Mouse (Mus musculus): ENCODE data around the gene Fam131a.
"Not testable (repeated sequence)": the region's sequence is repeated elsewhere in the genome, so short reads cannot be mapped to it uniquely, and the experiment has no call there.

Gene Fam131a

GRCm38 (mm10) chr16:20693111-20693701 lies at the start of gene Fam131a:
TSS of gene Fam131a (plus strand) at chr16:20693241.
- DNase-seq (ENCODE audit: extremely low spot score, low spot score): peak; percentile 95

- DNase-seq (ENCODE audit: extremely low spot score, low spot score): no peak
Measured at GRCm38 (mm10) chr16:20643911-20644310, 49.1 kb upstream of the Fam131a start.

- DNase-seq (ENCODE audit: extremely low spot score, low spot score): peak; percentile 98
Measured at GRCm38 (mm10) chr16:20651076-20651946, 41.7 kb upstream of the Fam131a start, which contains the start of gene Psmd2. TSS of gene Psmd2 (plus strand) at chr16:20651652.

GRCm38 (mm10) chr16:20651947-20652310 lies 41.1 kb upstream of the Fam131a start:
- no peak for DNase-seq (ENCODE audit: extremely low spot score, low spot score)

- DNase-seq (ENCODE audit: extremely low spot score, low spot score): no peak
Measured at GRCm38 (mm10) chr16:20653315-20653714, 39.7 kb upstream of the Fam131a start.

GRCm38 (mm10) chr16:20657661-20658060 lies 35.4 kb upstream of the Fam131a start:
- DNase-seq (ENCODE audit: extremely low spot score, low spot score): no peak

- DNase-seq (ENCODE audit: extremely low spot score, low spot score): not testable (repeated sequence)
Measured at GRCm38 (mm10) chr16:20668013-20668412, 25.0 kb upstream of the Fam131a start, which contains the start of gene Eif4g1. TSS of gene Eif4g1 (plus strand) at chr16:20668313.

GRCm38 (mm10) chr16:20670291-20670690 lies 22.8 kb upstream of the Fam131a start:
- DNase-seq (ENCODE audit: extremely low spot score, low spot score): no peak

- peak; percentile 24 for DNase-seq (ENCODE audit: extremely low spot score, low spot score)
Measured at GRCm38 (mm10) chr16:20671886-20672285, 21.2 kb upstream of the Fam131a start.

GRCm38 (mm10) chr16:20672500-20672902 lies 20.5 kb upstream of the Fam131a start:
- peak; percentile 95 for DNase-seq (ENCODE audit: extremely low spot score, low spot score)

GRCm38 (mm10) chr16:20672965-20673705 lies 19.9 kb upstream of the Fam131a start:
- DNase-seq (ENCODE audit: extremely low spot score, low spot score): no peak

GRCm38 (mm10) chr16:20673706-20674303 lies 19.2 kb upstream of the Fam131a start:
- DNase-seq (ENCODE audit: extremely low spot score, low spot score): peak; percentile 34

- DNase-seq (ENCODE audit: extremely low spot score, low spot score): no peak
Measured at GRCm38 (mm10) chr16:20675213-20675612, 17.8 kb upstream of the Fam131a start.

GRCm38 (mm10) chr16:20676702-20677101 lies 16.3 kb upstream of the Fam131a start:
- no peak for DNase-seq (ENCODE audit: extremely low spot score, low spot score)

- DNase-seq (ENCODE audit: extremely low spot score, low spot score): no peak
Measured at GRCm38 (mm10) chr16:20677380-20677779, 15.7 kb upstream of the Fam131a start.

GRCm38 (mm10) chr16:20677974-20678675 lies 14.9 kb upstream of the Fam131a start:
- no peak for DNase-seq (ENCODE audit: extremely low spot score, low spot score)

GRCm38 (mm10) chr16:20690774-20691173 lies 2.3 kb upstream of the Fam131a start:
- DNase-seq (ENCODE audit: extremely low spot score, low spot score): no peak

- no peak for DNase-seq (ENCODE audit: extremely low spot score, low spot score)
Measured at GRCm38 (mm10) chr16:20691617-20692016, 1.4 kb upstream of the Fam131a start.

- DNase-seq (ENCODE audit: extremely low spot score, low spot score): peak; percentile 30
Measured at GRCm38 (mm10) chr16:20692241-20692965, 638 bp upstream of the Fam131a start.

- no peak for DNase-seq (ENCODE audit: extremely low spot score, low spot score)
Measured at GRCm38 (mm10) chr16:20694781-20695180, 1.7 kb downstream of the Fam131a start.

All from neural tube, embryonic 10.5 days (tissue).